Mouse (Mus musculus) cerebellum, postnatal 36 days (tissue): ENCODE measurements at regions not wholly inside any gene's neighbourhood (a gene's known extent, or its start where the extent isn't known, plus 50 kb on each side); places are given as distances from the start of the nearest gene placed in this dataset.

Source experiments
- DNase-seq, 2 experiments: peaks; one replicate each; pipeline ENCODE4 v3.0.0; 2021 to 2022; ENCODE audit warnings: mixed read lengths in 2 of 2

GRCm38 (mm10) chr12:77780885-77781698 is 412.9 kb upstream of the Gm6657 start:
- DNase-seq: peak; percentile 94 to 98

- no peak for DNase-seq
Measured at GRCm38 (mm10) chr12:77783909-77784308, 410.1 kb upstream of the Gm6657 start.

- DNase-seq: no peak
Measured at GRCm38 (mm10) chr12:77785647-77786046, 408.4 kb upstream of the Gm6657 start.

GRCm38 (mm10) chr12:77786678-77787077 is 407.4 kb upstream of the Gm6657 start:
- DNase-seq: no peak

GRCm38 (mm10) chr12:77788273-77788672 is 405.8 kb upstream of the Gm6657 start:
- DNase-seq: no peak

- no peak for DNase-seq
Measured at GRCm38 (mm10) chr12:77789427-77789826, 404.6 kb upstream of the Gm6657 start.

GRCm38 (mm10) chr12:77789871-77790270 is 404.2 kb upstream of the Gm6657 start:
- DNase-seq: no peak

- DNase-seq: peak; percentile 58 to 61
Measured at GRCm38 (mm10) chr12:77790891-77791672, 403.0 kb upstream of the Gm6657 start.

- no peak for DNase-seq
Measured at GRCm38 (mm10) chr12:77798516-77798915, 395.5 kb upstream of the Gm6657 start.

- no peak for DNase-seq
Measured at GRCm38 (mm10) chr12:77799134-77799770, 394.8 kb upstream of the Gm6657 start.

- DNase-seq: no peak
Measured at GRCm38 (mm10) chr12:77807674-77808073, 386.4 kb upstream of the Gm6657 start.

- peak; percentile 24 to 30 for DNase-seq
Measured at GRCm38 (mm10) chr12:77811276-77811675, 382.8 kb upstream of the Gm6657 start.

GRCm38 (mm10) chr12:77819456-77819855 is 374.6 kb upstream of the Gm6657 start:
- no peak for DNase-seq

GRCm38 (mm10) chr12:77823381-77824030 is 370.5 kb upstream of the Gm6657 start:
- no peak for DNase-seq

GRCm38 (mm10) chr12:77833411-77834169 is 360.5 kb upstream of the Gm6657 start:
- no peak for DNase-seq

- no peak for DNase-seq
Measured at GRCm38 (mm10) chr12:77834891-77835290, 359.2 kb upstream of the Gm6657 start.

GRCm38 (mm10) chr12:77836231-77836630 is 357.8 kb upstream of the Gm6657 start:
- no peak for DNase-seq

GRCm38 (mm10) chr12:77841844-77842415 is 352.1 kb upstream of the Gm6657 start:
- no peak for DNase-seq

GRCm38 (mm10) chr12:77852595-77853577 is 341.2 kb upstream of the Gm6657 start:
- DNase-seq: no peak

- peak in 1 of 2 experiments; percentile 4 for DNase-seq
Measured at GRCm38 (mm10) chr12:77854281-77855075, 339.6 kb upstream of the Gm6657 start.
